9 mouse cellular contexts compared by ENCODE assay signal in the genomic region with DNA sequence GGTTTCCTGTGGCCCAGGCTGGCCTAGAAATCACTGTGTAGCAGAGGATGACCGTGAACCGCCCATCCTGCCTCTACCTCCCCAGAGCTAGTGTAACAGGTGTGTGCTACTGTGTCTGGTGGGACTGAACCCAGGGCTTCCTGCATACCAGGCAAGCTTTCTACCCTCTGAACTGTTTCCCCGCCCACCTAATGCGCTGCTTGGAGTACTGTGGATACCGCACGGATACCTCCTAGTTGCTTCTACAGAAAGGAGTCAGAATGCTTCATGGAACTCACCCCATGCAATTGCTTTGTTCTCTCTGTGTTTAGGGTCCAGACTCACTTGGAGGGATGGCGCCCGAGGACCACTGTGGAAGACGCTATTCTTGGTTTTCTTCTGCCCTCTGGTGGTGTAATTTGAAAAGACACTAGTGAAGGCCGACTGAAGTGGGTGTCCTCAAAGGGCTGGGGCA. TPM values are rescaled to one million over a fixed set of nuclear protein-coding genes. Genes with fewer than 3 reads are reported as not detected.
DNase-seq lines count a peak whose midpoint lies in the region; ATAC-seq and TF ChIP-seq lines count a peak whose summit lies in the region.
"Had no signal": no experiment of that assay in that cellular context is flagged by ENCODE, and none has a peak within 500 bp of the region (broad histone marks: within the 10 kb centered on the region; RNA-seq: fewer than 3 reads in every experiment).

No protein-coding gene starts in this region.

- no peak for TF ChIP-seq POLR2A in cortical plate, adult 2 months (IDR thresholded peaks at IDR 0.05; ENCODE audit: extremely low read depth, insufficient read depth, low read length)

- peak; percentile 77 for TF ChIP-seq CTCF in cortical plate, adult 2 months (IDR thresholded peaks at IDR 0.05; ENCODE audit: extremely low read depth, insufficient read depth, low read length)

- H3K4me1 ChIP-seq in cortical plate, adult 2 months (ENCODE audit: control insufficient read depth, insufficient read depth, low read length), result no peaks in the 10 kb centered on the region
- no peaks in the 10 kb centered on the region for H3K4me1 ChIP-seq in heart, embryonic 12.5 days (replicated peaks)
- H3K4me1 ChIP-seq in liver, embryonic 11.5 days (replicated peaks; ENCODE audit: control insufficient read depth, insufficient read depth, low read length), result 0 out of 2 replicates have a peak, but pooled peaks cover 2% of the 10 kb centered on the region
- H3K4me1 ChIP-seq in neural tube, embryonic 14.5 days (ENCODE audit: control insufficient read depth, insufficient read depth, low read length), result no peaks in the 10 kb centered on the region

- 0 out of 2 replicates have a peak, but pooled peaks cover 4% of the 10 kb centered on the region for H3K9me3 ChIP-seq in heart, embryonic 12.5 days (replicated peaks)
- no peaks in the 10 kb centered on the region for H3K9me3 ChIP-seq in liver, embryonic 11.5 days (ENCODE audit: control insufficient read depth, low read length)
- no peaks in the 10 kb centered on the region for H3K9me3 ChIP-seq in neural tube, embryonic 14.5 days (ENCODE audit: control insufficient read depth, low read length)

- DNase-seq in kidney, adult 9 months, result peak; percentile 51
- DNase-seq in kidney, adult 18-20 months, result no peak
- peak; percentile 63 for DNase-seq in kidney, postnatal 10 days
- DNase-seq in liver, embryonic 11.5 days (ENCODE audit: low spot score), result no peak
- no peak for DNase-seq in ovary, postnatal 10 days (ENCODE audit: low spot score)

- H3K27me3 ChIP-seq in heart, embryonic 12.5 days (replicated peaks), result 0 out of 2 replicates have a peak, but pooled peaks cover 5% of the 10 kb centered on the region
- no peaks in the 10 kb centered on the region for H3K27me3 ChIP-seq in liver, embryonic 11.5 days (replicated peaks; ENCODE audit: control insufficient read depth, insufficient read depth, low read length)
- no peaks in the 10 kb centered on the region for H3K27me3 ChIP-seq in neural tube, embryonic 14.5 days (ENCODE audit: control insufficient read depth, insufficient read depth, low read length)

- H3K4me3 ChIP-seq in cortical plate, adult 2 months (ENCODE audit: insufficient read depth, low read length), result no peak overlapping the region
- H3K4me3 ChIP-seq in heart, embryonic 12.5 days, result no peak overlapping the region
- no peak overlapping the region for H3K4me3 ChIP-seq in liver, embryonic 11.5 days (ENCODE audit: low read depth, low read length)
- no peak overlapping the region for H3K4me3 ChIP-seq in neural tube, embryonic 14.5 days (ENCODE audit: low read depth, low read length)
- H3K4me3 ChIP-seq: myocyte had no signal

- H3K36me3 ChIP-seq in heart, embryonic 12.5 days, result no peaks in the 10 kb centered on the region
- no peaks in the 10 kb centered on the region for H3K36me3 ChIP-seq in liver, embryonic 11.5 days (ENCODE audit: control insufficient read depth, insufficient read depth, low read length)
- H3K36me3 ChIP-seq in neural tube, embryonic 14.5 days (ENCODE audit: control insufficient read depth, insufficient read depth, low read length), result no peaks in the 10 kb centered on the region

- H3K4me2 ChIP-seq in heart, embryonic 12.5 days, result peak overlapping the region; percentile 48
- H3K4me2 ChIP-seq in liver, embryonic 11.5 days, result 0 out of 2 replicates have a peak overlapping the region, but pooled peaks have one; percentile 28
- no peak overlapping the region for H3K4me2 ChIP-seq in neural tube, embryonic 14.5 days (ENCODE audit: low read depth, low read length)

- H3K9ac ChIP-seq in heart, embryonic 12.5 days, result no peak overlapping the region
- H3K9ac ChIP-seq in liver, embryonic 11.5 days (ENCODE audit: low read depth, low read length), result no peak overlapping the region
- 0 out of 2 replicates have a peak overlapping the region, but pooled peaks have one; percentile 28 for H3K9ac ChIP-seq in neural tube, embryonic 14.5 days (replicated peaks; ENCODE audit: low read depth, low read length)

- no peak overlapping the region for H3K27ac ChIP-seq in cortical plate, adult 2 months (ENCODE audit: insufficient read depth, low read length)
- H3K27ac ChIP-seq in heart, embryonic 12.5 days (ENCODE audit: poor library complexity, severe bottlenecking), result no peak overlapping the region
- H3K27ac ChIP-seq in liver, embryonic 11.5 days (ENCODE audit: low read depth, low read length), result no peak overlapping the region
- H3K27ac ChIP-seq in neural tube, embryonic 14.5 days (ENCODE audit: low read depth, low read length), result no peak overlapping the region

- ATAC-seq in heart, embryonic 12.5 days (ENCODE audit: insufficient number of reproducible peaks, low FRiP score), result no peak
- 0 out of 2 replicates have a peak, but pooled peaks have one; percentile 19 for ATAC-seq in liver, embryonic 11.5 days (replicated peaks; ENCODE audit: low FRiP score)
- ATAC-seq in neural tube, embryonic 14.5 days (ENCODE audit: low read depth), result peak; percentile 65

- WGBS in heart, embryonic 12.5 days, result 21% methylated on average over 10 of the region's 10 CpGs
- WGBS in liver, embryonic 11.5 days, result 18% methylated on average over 10 of the region's 10 CpGs
- whole genome bisulfite sequencing in neural tube, embryonic 14.5 days, result 21% methylated on average over 10 of the region's 10 CpGs

RNA-seq across cellular contexts. Expression of a gene that starts 30.1 kb away (rescaled TPM):
- 1.6 and 1.8 TPM in 2 replicates for polyA plus RNA-seq in cortical plate, adult 2 months (2012; rRNA removed)
- 3.3 and 4.0 TPM in 2 replicates for polyA plus RNA-seq in heart, embryonic 12.5 days (2016; fragmentation: Nextera tagmentation; extraction: Ambion mirVana)
- 3.4 and 3.6 TPM in 2 replicates for polyA plus RNA-seq in liver, embryonic 11.5 days (2014; fragmentation: Nextera tagmentation; extraction: Ambion mirVana)
- 1.5 and 1.8 TPM in 2 replicates for polyA plus RNA-seq in neural tube, embryonic 14.5 days (2014; fragmentation: Nextera tagmentation; extraction: Ambion mirVana)

Comparison
In these comparisons a context has a peak if more than half of its experiments do, and no peak if none do; other contexts are left out.
1. DNase-seq: peak in kidney, adult 9 months (single experiment) and kidney, postnatal 10 days (single experiment); none in kidney, adult 18-20 months (single experiment), liver, embryonic 11.5 days (single experiment) and ovary, postnatal 10 days (single experiment).